Mouse (Mus musculus) fat pad, adult 2 months (tissue): Measurements from ENCODE around the gene Slc7a1.
"Not testable (repeated sequence)": the region's sequence is repeated elsewhere in the genome, so short reads cannot be mapped to it uniquely, and the experiment has no call there.

Experiments
- DNase-seq: peaks from one replicate; pipeline ENCODE4 v3.0.0-alpha.2; 2011; ENCODE audit warnings: low read depth, low spot score; ENCODE audit errors: extremely low read depth

The Slc7a1 gene

DNA sequence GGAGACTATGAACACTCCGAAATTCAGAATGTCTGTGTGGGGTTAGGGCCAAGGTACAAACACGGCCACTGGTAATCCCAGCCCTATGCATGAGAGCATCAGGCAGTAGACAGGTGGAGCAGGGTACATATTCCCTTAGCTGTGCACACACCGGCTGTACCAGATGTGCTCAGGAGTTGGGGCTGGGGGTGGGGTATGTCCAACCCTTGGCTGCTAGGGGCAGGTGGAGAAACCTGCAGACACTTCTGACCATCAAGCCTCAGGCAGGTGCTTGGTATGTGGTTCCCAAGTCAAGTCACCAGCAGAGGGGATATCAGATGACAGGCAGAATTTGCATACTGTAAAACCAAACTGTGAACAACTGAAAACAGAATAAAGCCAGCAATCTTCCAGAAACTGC is 70.7 kb downstream of the Slc7a1 start:
- DNase-seq: no peak

- not testable (repeated sequence) for DNase-seq
Observed at GRCm38 (mm10) chr5:148326295-148326694, 73.4 kb downstream of the Slc7a1 start.

DNA sequence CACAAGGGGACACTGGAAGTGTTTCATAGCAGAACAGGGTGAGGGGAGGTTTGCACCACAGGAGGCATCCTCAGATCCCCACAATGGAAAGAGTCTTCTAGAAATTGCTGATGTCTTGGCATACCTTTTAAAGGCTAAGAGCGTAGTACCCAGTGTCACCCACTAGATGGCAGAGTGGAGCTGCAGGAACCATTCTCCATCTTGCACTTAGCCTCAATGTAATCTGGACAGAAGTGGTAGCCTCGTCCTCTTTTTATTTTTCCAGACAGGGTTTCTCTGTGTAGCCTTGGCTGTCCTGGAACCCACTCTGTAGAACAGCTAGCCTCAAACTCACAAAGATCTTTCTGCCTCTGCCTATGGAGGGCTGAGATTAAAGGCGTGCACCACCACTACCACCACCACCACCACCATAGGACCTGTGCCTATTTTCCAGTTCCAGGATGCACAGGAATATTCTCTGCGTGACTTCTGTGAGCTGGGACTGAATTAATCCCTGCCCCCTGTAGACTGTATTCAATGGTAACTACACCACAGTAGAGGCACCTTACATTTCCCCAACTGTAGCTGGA is 74.3 kb downstream of the Slc7a1 start:
- DNase-seq: no peak

- DNase-seq: no peak
Observed at GRCm38 (mm10) chr5:148314931-148315330, 84.8 kb downstream of the Slc7a1 start.

GRCm38 (mm10) chr5:148312443-148312842 is 87.3 kb downstream of the Slc7a1 start:
- DNase-seq: no peak

- DNase-seq: no peak
Observed at GRCm38 (mm10) chr5:148310790-148311189, 88.9 kb downstream of the Slc7a1 start.

DNA sequence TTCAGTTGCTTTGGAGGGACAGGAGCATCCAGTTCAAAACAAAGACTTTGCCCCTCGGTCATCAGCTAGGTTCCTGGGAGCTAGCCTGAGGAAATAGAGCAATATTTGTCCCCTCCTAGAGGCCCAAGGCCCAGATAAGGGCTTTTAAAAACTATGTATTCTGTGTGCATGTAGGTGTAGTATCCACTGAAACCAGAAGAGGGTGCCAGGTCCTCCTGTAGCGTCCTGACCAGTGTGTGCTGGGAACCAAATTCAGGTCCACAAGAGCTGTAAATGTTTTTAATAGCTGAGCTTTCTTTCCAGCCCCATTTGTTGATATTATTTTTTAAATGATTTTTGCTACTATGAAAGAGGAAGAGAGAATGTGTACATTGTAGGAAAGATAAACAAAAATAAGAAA is 95.6 kb downstream of the Slc7a1 start:
- DNase-seq: no peak

GRCm38 (mm10) chr5:148302968-148303367 is 96.7 kb downstream of the Slc7a1 start:
- DNase-seq: no peak

GRCm38 (mm10) chr5:148293346-148293745 is 106.4 kb downstream of the Slc7a1 start:
- DNase-seq: no peak

DNA sequence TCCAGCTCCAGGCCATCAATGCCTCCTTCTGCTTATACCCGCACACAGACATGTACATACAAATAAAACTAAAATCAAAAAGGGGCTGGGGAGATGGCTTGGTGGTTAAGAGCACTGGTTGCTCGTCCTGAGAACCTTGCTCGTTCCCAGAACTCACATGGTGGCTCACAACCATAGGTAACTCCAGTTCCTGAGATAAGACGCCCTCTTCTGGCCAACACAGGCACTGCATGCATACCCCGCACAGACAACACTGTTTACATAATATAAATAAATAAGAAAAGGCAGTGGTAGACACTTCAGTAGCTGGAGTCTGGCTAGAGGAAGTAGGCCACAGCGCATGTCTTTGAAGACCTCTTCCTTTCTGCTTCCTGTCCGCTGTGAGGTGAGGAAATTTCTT is 106.8 kb downstream of the Slc7a1 start:
- DNase-seq: no peak

GRCm38 (mm10) chr5:148289951-148290350 is 109.8 kb downstream of the Slc7a1 start:
- no peak for DNase-seq

DNA sequence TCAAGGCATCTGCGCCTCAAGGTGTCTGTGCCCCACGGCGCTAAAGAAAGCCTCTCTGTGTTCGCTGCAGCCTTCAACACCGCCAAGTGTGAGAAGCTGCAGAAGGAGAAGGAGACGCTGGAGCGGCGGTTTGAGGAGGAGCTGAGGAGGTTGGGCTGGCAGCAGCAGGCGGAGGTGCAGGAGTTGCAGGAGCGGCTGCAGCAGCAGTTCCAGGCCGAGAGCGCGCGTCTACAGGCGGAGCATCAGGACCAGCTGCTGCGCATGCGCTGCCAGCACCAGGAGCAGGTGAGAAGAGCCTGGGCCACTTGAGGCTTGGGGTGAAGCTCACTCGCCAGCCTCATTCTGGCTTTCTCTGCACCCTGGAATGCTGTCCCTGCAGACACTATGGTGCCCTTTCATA is 110.9 kb downstream of the Slc7a1 start:
- no peak for DNase-seq

DNA sequence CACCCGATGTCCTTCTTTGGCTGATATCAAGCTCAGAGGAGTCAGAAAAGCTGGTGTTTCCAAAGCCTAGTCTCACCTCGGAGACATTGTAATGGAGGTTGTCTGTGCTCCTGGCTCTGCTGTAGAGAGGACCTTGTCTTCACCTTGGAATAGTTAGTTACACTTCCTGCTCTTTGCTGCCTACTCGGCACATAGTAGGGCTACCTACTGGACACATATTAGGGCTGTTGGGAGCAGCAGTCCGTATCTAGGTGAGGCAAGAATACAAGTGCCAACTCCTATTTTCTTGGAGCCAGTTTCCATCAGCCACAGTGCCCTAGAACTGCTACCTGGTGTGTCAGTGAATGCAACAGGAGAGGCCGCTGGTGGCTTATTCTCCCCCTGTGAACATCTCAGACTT is 112.2 kb downstream of the Slc7a1 start:
- no peak for DNase-seq

- no peak for DNase-seq
Observed at GRCm38 (mm10) chr5:148283584-148283983, 116.1 kb downstream of the Slc7a1 start.

- DNase-seq: no peak
Observed at GRCm38 (mm10) chr5:148283177-148283576, 116.5 kb downstream of the Slc7a1 start.

GRCm38 (mm10) chr5:148282631-148283030 is 117.1 kb downstream of the Slc7a1 start:
- no peak for DNase-seq

GRCm38 (mm10) chr5:148282093-148282492 is 117.6 kb downstream of the Slc7a1 start:
- no peak for DNase-seq

DNA sequence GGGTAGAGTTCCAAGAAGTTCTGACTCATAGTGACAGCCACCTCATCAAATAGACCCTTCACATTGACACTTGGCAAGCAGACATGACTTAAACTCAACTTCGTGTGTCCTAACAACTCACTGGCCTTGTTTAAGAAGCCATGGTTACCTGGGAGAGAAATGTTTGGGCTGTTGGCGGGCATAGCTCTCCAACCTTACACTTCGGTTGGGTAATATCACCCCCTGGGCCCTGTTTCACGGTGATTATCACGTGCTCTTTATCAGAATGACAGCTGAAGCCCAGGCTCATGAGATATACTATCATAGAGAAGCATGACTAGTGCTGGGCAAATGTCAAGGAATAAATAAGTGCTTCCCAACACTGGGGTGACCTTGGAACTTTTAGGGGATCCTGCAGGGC is 119.4 kb downstream of the Slc7a1 start:
- DNase-seq: no peak

DNA sequence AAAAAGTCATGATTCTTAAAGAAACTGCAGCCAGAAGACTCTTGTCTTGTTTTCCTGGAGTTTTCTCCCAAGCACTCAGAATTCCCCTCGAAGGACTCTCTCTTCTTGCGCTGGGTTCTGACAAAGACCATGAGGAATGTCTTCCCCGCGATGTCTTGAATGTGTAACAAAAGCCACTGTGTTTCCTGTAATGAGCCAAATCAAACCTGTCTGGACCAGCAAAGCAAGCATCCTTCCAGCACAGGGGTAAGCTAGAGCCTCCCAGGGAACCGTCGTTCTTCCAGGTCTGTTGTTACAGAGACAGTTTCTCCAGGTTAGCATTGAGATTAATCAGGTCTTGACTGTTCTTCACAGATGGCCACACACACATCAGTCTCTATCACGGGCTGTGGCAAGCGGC is 121.5 kb downstream of the Slc7a1 start:
- no peak for DNase-seq
